Mouse (Mus musculus) liver, postnatal 0 days (tissue): ENCODE results near the gene Tln2. TPM values are rescaled to one million over a fixed set of nuclear protein-coding genes. Genes with fewer than 3 reads are reported as not detected.

Experiments
- ATAC-seq: fragments of 200-750 bp; cut with Nextera tagmentation; 2 replicates; pipeline ENCODE4 v1.8.0; 2017; ENCODE audit warnings: mild to moderate bottlenecking, moderate library complexity
- DNase-seq: peaks from one replicate; pipeline ENCODE4 v3.0.0-alpha.2; 2016
- H3K27ac ChIP-seq: fragments of 300-500 bp; sonication (generic); 2 replicates; pipeline ENCODE4 v1.5.1; 2014; ENCODE audit warnings: antibody characterized with exemption, moderate library complexity, mild to moderate bottlenecking, low read depth
- H3K27me3 ChIP-seq: fragments of 300-500 bp; sonication (generic); 2 replicates; pipeline ENCODE4 v1.6.1; 2014; ENCODE audit warnings: low read length, control low read depth, mixed read lengths; ENCODE audit not compliant: insufficient read depth
- H3K36me3 ChIP-seq: fragments of 300-500 bp; sonication (generic); replicated peaks from 2 replicates; pipeline ENCODE4 v1.6.1; 2014; ENCODE audit warnings: mild to moderate bottlenecking, control low read depth, low read length, moderate library complexity, mixed read lengths; ENCODE audit not compliant: insufficient read depth
- H3K4me1 ChIP-seq: fragments of 300-500 bp; sonication (generic); 2 replicates; pipeline ENCODE4 v1.6.1; 2014; ENCODE audit warnings: antibody characterized with exemption, mild to moderate bottlenecking, control low read depth; ENCODE audit not compliant: insufficient read depth
- H3K4me2 ChIP-seq: fragments of 300-500 bp; sonication (generic); 2 replicates; pipeline ENCODE4 v1.6.1; 2014; ENCODE audit warnings: low read depth, mild to moderate bottlenecking, low read length, moderate library complexity, mixed read lengths
- H3K4me3 ChIP-seq: fragments of 300-500 bp; sonication (generic); 2 replicates; pipeline ENCODE4 v1.5.1; 2014; ENCODE audit warnings: low read depth, low read length
- H3K9ac ChIP-seq: fragments of 300-500 bp; sonication (generic); replicated peaks from 2 replicates; pipeline ENCODE4 v1.6.1; 2014; ENCODE audit warnings: mild to moderate bottlenecking, moderate library complexity
- H3K9me3 ChIP-seq: fragments of 300-500 bp; sonication (generic); 2 replicates; pipeline ENCODE4 v1.6.1; 2016; ENCODE audit warnings: mild to moderate bottlenecking, control low read depth, low read length, mixed read lengths
- CTCF ChIP-seq: sonication (generic); IDR thresholded peaks from 2 replicates; pipeline ENCODE4 v1.5.1; 2016; ENCODE audit warnings: antibody characterized with exemption, low read depth
- EP300 ChIP-seq: IDR thresholded peaks from 2 replicates; pipeline ENCODE4 v1.6.1; 2016; ENCODE audit warnings: antibody characterized with exemption, low read depth, mild to moderate bottlenecking
- WGBS: fragments of 180-500 bp; shearing (Covaris S2); extraction: QIAGEN DNeasy Blood & Tissue Kit; methylation state at CpG from one replicate; pipeline ENCODE4 v1.1.7; 2014; ENCODE audit not compliant: insufficient replicate concordance; 5-methylcytosine and 5-hydroxymethylcytosine counted together
- polyA plus RNA-seq: library from polyadenylated mRNA; unstranded; fragments of >200 nt; fragmentation: Nextera tagmentation; extraction: Ambion mirVana; gene quantifications from 2 replicates; pipeline ENCODE4 v1.2.1, GENCODE M21; 2015

Tln2 gene
- polyA plus RNA-seq, 1 experiment from 2014 or later = 3.5 TPM

DNA sequence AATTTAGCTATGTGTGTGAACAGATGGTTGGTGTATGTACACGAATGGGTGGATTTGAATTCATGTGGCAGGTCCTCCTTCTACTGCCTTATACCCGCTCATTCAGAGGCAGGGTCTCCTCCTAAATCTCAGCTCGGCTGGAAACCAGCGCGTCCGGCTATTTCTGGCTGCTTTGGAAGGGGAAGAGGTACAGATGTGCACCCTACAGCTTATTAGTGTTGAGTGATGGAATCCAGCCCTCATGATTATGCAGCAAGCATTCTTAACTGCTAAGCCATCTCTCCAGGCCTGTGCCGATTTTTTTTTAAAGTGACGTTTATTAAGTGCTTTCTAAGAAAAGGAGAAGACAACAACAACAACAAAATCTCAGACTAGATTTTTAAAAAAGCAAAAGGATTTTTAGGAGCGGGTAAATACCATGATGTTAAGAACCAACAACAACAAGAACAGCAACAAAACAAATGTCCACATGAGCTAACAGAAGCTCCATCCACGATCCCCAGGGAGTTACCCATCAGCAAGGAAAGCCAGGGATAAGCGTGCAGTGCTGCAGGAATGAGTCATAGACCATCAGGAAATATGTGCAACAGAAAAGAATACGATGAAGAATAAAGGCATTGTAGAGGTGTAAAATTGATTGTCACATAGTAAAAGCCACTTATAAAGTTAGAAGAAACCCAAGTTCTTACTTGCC lies 130.2 kb downstream of the Tln2 start:
- WGBS = 74% methylated on average over 12 of the region's 12 CpGs
- ATAC-seq (no peak), DNase-seq (no peak)
- TF ChIP-seq CTCF = no peak
- TF ChIP-seq EP300 = no peak
- Histone ChIP-seq H3K9me3 (no peaks in the 10 kb centered on the region), H3K27ac (no peak overlapping the region), H3K4me3 (no peak overlapping the region), H3K27me3 (no peaks in the 10 kb centered on the region), H3K4me1 (no peaks in the 10 kb centered on the region), H3K36me3 (no peaks in the 10 kb centered on the region), H3K9ac (no peak overlapping the region), H3K4me2 (no peak overlapping the region)

- DNase-seq (no peak), ATAC-seq (no peak)
- TF ChIP-seq CTCF = no peak
- no peak for TF ChIP-seq EP300
- Histone ChIP-seq H3K9ac (no peak overlapping the region), H3K27ac (no peak overlapping the region), H3K9me3 (no peaks in the 10 kb centered on the region), H3K4me3 (no peak overlapping the region), H3K4me2 (no peak overlapping the region), H3K36me3 (no peaks in the 10 kb centered on the region), H3K27me3 (no peaks in the 10 kb centered on the region), H3K4me1 (no peaks in the 10 kb centered on the region)
- 75% methylated on average over 15 of the region's 15 CpGs for WGBS
Observed at GRCm38 (mm10) chr9:67428306-67429047, 131.0 kb downstream of the Tln2 start.

DNA sequence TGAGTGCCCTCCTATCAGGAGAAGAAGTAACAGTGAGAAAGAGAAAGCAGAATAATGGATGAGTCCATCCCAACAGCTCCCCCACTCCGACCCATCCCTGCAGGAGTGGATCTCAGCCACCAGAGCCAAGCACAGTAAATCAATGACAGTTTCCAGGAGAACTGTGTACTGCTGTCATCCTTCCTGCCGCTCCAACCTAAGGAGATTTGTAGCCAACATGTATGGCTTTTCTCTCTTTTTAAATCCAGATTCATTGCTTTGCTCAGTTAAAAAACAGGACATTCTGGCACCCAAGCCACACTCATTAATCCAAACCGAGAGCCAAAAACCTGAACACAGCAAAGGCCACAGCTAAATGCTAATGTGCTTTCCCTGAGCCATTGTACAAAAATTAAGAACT lies 133.2 kb downstream of the Tln2 start:
- Histone ChIP-seq H3K9ac (no peak overlapping the region), H3K36me3 (no peaks in the 10 kb centered on the region), H3K4me3 (no peak overlapping the region), H3K27ac (no peak overlapping the region), H3K9me3 (no peaks in the 10 kb centered on the region), H3K27me3 (no peaks in the 10 kb centered on the region), H3K4me1 (no peaks in the 10 kb centered on the region), H3K4me2 (no peak overlapping the region)
- WGBS = 62% methylated on average over 3 of the region's 3 CpGs
- TF ChIP-seq CTCF (no peak), EP300 (no peak)
- ATAC-seq (no peak), DNase-seq (no peak)

GRCm38 (mm10) chr9:67424110-67424509 lies 135.4 kb downstream of the Tln2 start:
- 47% methylated on average over 7 of the region's 7 CpGs for WGBS
- H3K36me3 ChIP-seq = no peaks in the 10 kb centered on the region
- no peak overlapping the region for H3K4me3 ChIP-seq
- TF ChIP-seq CTCF = no peak
- no peak for TF ChIP-seq EP300
- DNase-seq (no peak), ATAC-seq (no peak)
- no peak overlapping the region for H3K27ac ChIP-seq
- no peaks in the 10 kb centered on the region for H3K27me3 ChIP-seq
- no peaks in the 10 kb centered on the region for H3K4me1 ChIP-seq
- peak overlapping the region; percentile 18; the same call in 1 of the 2 replicates for H3K4me2 ChIP-seq
- H3K9ac ChIP-seq = no peak overlapping the region
- H3K9me3 ChIP-seq = no peaks in the 10 kb centered on the region

- no peaks in the 10 kb centered on the region for H3K9me3 ChIP-seq
- TF ChIP-seq EP300 (no peak), CTCF (no peak)
- ATAC-seq (no peak), DNase-seq (no peak)
- no peak overlapping the region for H3K4me2 ChIP-seq
- no peaks in the 10 kb centered on the region for H3K27me3 ChIP-seq
- H3K4me3 ChIP-seq = no peak overlapping the region
- H3K9ac ChIP-seq = no peak overlapping the region
- WGBS = 71% methylated on average over 6 of the region's 6 CpGs
- H3K4me1 ChIP-seq = no peaks in the 10 kb centered on the region
- H3K27ac ChIP-seq = no peak overlapping the region
- no peaks in the 10 kb centered on the region for H3K36me3 ChIP-seq
Observed at GRCm38 (mm10) chr9:67418092-67418491, 141.4 kb downstream of the Tln2 start.

DNA sequence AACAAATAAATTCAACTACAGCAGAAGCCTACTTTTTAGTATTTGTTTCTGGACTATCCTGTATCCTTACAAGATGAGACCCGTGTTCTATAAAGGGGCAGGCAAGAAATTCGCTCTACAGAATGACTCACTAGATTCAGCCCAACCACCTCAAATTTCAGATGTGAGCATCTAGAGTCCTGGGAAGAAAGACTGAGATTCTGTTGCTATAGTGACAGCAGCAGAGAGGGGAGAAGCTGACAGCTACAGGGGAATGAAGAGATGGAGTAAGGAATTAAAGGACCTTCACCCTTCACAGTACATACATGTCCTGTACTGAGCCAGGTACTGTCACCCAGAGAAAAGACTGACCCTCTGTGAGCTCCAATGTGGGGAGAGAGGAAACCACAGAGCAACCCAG lies 148.8 kb downstream of the Tln2 start:
- WGBS = 75% methylated on average over 2 of the region's 2 CpGs
- H3K27ac ChIP-seq = no peak overlapping the region
- DNase-seq (no peak), ATAC-seq (no peak)
- no peaks in the 10 kb centered on the region for H3K27me3 ChIP-seq
- TF ChIP-seq CTCF (no peak), EP300 (no peak)
- no peaks in the 10 kb centered on the region for H3K36me3 ChIP-seq
- no peak overlapping the region for H3K4me3 ChIP-seq
- H3K4me1 ChIP-seq = 0 out of 2 replicates have a peak, but pooled peaks cover 3% of the 10 kb centered on the region
- no peaks in the 10 kb centered on the region for H3K9me3 ChIP-seq
- no peak overlapping the region for H3K4me2 ChIP-seq
- no peak overlapping the region for H3K9ac ChIP-seq
